Mouse (Mus musculus) erythroblast, embryonic 14.5 days (primary cell): ENCODE results near the gene Rptor. TPM values are rescaled to one million over a fixed set of nuclear protein-coding genes. Genes with fewer than 3 reads are reported as not detected.

Experiments used
- H3K27me3 ChIP-seq: 2 replicates; pipeline ENCODE4 v1.6.1; 2012; ENCODE audit warnings: inconsistent platforms; ENCODE audit not compliant: control insufficient read depth
- H3K36me3 ChIP-seq: 2 replicates; pipeline ENCODE4 v1.6.1; 2012; ENCODE audit warnings: mild to moderate bottlenecking, inconsistent platforms; ENCODE audit not compliant: control insufficient read depth
- H3K4me1 ChIP-seq: 2 replicates; pipeline ENCODE4 v1.6.1; 2012; ENCODE audit warnings: inconsistent platforms; ENCODE audit not compliant: control insufficient read depth
- H3K4me3 ChIP-seq: replicated peaks from 2 replicates; pipeline ENCODE3; 2012; ENCODE audit warnings: moderate library complexity, mild to moderate bottlenecking, inconsistent platforms
- H3K9me3 ChIP-seq: 2 replicates; pipeline ENCODE4 v1.6.1; 2012; ENCODE audit warnings: low read length, inconsistent platforms, mixed read lengths; ENCODE audit not compliant: control insufficient read depth
- GATA1 ChIP-seq: IDR thresholded peaks from 2 replicates; pipeline ENCODE4 v1.6.1; 2012; ENCODE audit warnings: low read length, inconsistent platforms, mixed read lengths
- TAL1 ChIP-seq: IDR thresholded peaks from 3 replicates; pipeline ENCODE4 v1.6.1; 2012; ENCODE audit warnings: low read length, inconsistent platforms, mixed read lengths
- polyA plus RNA-seq: library from polyadenylated mRNA; stranded (reverse); fragments of >175 nt; gene quantifications from 2 replicates; pipeline ENCODE4 v1.2.3, GENCODE M21; 2012

Gene Rptor
- polyA plus RNA-seq, 1 experiment, result 1.5 TPM

DNA sequence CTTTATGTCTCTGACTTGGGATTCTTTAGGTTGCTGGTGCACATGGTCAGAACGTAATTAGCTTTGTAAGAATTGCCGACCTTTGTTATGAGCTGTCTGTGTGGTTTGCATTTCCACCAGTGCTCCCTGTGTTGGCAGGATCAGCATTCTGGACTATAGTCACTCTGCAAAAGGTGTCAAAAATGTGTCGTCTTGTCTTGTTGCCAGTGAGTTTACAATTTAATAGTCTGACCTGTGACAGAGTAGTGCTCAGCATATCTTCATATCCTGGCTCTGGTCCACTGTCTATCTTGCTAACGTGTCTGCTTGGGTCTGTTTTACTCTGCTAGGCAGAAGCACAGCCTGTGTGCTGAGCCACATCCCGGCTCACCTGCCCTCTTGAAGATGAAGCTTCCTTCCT, 128.7 kb downstream of the Rptor start:
- Histone ChIP-seq H3K4me1 (peaks cover 10% of the 10 kb centered on the region), H3K4me3 (no peak overlapping the region), H3K27me3 (no peaks in the 10 kb centered on the region), H3K9me3 (no peaks in the 10 kb centered on the region), H3K36me3 (peaks cover 34% of the 10 kb centered on the region)
- TF ChIP-seq TAL1 (no peak), GATA1 (no peak)

DNA sequence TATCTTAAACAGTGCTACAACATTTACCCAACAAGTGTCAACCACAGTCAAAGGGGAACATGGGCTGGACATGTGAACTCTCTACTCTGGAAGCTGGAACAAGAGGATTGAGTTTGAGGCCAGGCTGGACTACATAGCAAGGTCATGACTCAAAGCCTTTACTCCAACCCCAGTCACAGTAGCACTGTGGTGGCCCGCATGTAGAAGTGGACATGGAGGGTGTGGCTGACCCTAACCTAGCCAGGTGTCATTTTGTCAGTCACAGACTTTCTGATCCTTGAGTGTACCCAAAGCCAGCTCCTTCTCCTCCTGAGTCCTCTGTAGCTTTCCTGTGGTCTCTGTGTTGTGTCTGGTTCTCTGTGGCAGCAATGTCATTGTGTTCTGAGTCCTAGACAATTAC, 129.7 kb downstream of the Rptor start:
- Histone ChIP-seq H3K36me3 (peaks cover 29% of the 10 kb centered on the region), H3K27me3 (no peaks in the 10 kb centered on the region), H3K9me3 (no peaks in the 10 kb centered on the region), H3K4me3 (no peak overlapping the region), H3K4me1 (peaks cover 10% of the 10 kb centered on the region)
- TF ChIP-seq TAL1, result no peak
- no peak for TF ChIP-seq GATA1

GRCm38 (mm10) chr11:119732961-119733656, 130.4 kb downstream of the Rptor start:
- H3K4me1 ChIP-seq, result peaks cover 10% of the 10 kb centered on the region
- no peaks in the 10 kb centered on the region for H3K9me3 ChIP-seq
- H3K4me3 ChIP-seq, result no peak overlapping the region
- no peak for TF ChIP-seq TAL1
- no peak for TF ChIP-seq GATA1
- H3K27me3 ChIP-seq, result no peaks in the 10 kb centered on the region
- H3K36me3 ChIP-seq, result peaks cover 28% of the 10 kb centered on the region

- H3K4me3 ChIP-seq, result no peak overlapping the region
- peaks cover 27% of the 10 kb centered on the region for H3K36me3 ChIP-seq
- no peaks in the 10 kb centered on the region for H3K9me3 ChIP-seq
- TF ChIP-seq TAL1 (no peak), GATA1 (no peak)
- H3K27me3 ChIP-seq, result no peaks in the 10 kb centered on the region
- H3K4me1 ChIP-seq, result peaks cover 10% of the 10 kb centered on the region
These were observed 130.9 kb downstream of the Rptor start for GRCm38 (mm10) chr11:119733657-119733990.

- peaks cover 30% of the 10 kb centered on the region for H3K36me3 ChIP-seq
- H3K4me1 ChIP-seq, result peaks cover 10% of the 10 kb centered on the region
- TF ChIP-seq TAL1 (no peak), GATA1 (no peak)
- no peaks in the 10 kb centered on the region for H3K9me3 ChIP-seq
- H3K27me3 ChIP-seq, result no peaks in the 10 kb centered on the region
- no peak overlapping the region for H3K4me3 ChIP-seq
These were observed 132.4 kb downstream of the Rptor start for GRCm38 (mm10) chr11:119735152-119735551.

DNA sequence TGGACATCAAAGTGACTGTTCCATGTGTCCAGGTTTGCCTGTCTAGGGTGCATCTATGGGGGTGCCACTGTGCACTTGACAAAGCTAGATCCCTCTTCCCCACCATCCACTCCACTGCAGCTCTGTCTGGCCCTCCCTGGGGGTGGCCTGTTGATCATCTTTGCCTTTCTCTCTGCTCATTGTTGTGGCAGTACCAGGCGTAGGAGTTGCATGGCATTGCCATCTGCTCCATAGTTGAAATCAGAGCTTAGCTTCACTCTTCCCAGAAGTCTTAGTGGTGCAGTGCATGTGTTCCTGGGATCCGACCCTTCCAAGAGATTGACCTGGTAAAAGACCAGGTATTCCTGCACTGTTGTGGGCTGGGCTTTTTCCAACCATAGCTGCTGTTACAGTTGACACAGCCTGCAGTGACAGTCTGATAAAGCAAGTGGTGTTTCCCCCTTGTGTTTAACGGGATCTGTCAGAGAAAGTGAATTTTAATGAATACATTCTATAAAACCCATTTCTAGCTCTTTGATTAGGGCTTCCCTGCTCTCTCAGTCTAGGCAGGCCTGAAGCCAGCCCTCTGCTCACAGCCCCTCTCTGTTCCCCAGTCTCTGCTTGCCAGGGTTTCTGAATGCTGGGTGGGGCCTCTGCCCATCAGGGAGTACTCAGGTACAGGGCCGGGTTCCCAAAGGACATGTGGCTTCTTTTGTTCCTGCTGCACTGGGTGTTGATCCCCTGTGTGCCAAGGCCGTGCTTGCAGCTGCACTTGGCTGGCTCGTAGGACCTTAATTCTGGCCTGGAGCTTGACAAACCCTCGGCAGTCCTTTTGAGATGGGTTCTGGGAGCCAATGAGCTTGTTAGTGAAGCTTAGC, 136.5 kb downstream of the Rptor start:
- H3K27me3 ChIP-seq, result no peaks in the 10 kb centered on the region
- no peaks in the 10 kb centered on the region for H3K9me3 ChIP-seq
- no peak for TF ChIP-seq TAL1
- TF ChIP-seq GATA1, result no peak
- H3K4me1 ChIP-seq, result peaks cover 4% of the 10 kb centered on the region
- no peak overlapping the region for H3K4me3 ChIP-seq
- peaks cover 26% of the 10 kb centered on the region for H3K36me3 ChIP-seq

- Histone ChIP-seq H3K4me3 (no peak overlapping the region), H3K27me3 (no peaks in the 10 kb centered on the region), H3K36me3 (peaks cover 34% of the 10 kb centered on the region), H3K9me3 (no peaks in the 10 kb centered on the region), H3K4me1 (peaks cover 4% of the 10 kb centered on the region)
- TF ChIP-seq GATA1 (no peak), TAL1 (no peak)
These were observed 138.7 kb downstream of the Rptor start for GRCm38 (mm10) chr11:119741401-119741800.

DNA sequence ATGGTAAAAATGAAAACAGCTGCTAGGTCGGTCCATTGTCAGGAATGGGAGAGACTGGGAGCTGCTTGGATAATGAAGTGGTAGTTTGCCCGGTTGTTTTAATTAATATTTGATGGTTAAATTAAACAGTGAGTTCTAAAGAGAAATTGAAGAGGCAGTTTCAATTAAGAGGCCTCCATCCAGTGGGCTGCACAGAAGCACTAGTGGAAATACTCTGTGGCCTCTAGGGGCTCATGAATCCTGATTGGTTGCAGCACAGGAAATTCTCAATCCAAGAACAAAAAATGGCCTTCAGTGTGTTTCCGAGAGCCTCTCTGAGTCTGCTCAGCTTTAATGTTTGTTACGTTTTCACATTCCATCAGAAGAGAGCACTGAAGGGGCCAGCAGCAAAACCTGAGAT, 141.7 kb downstream of the Rptor start:
- Histone ChIP-seq H3K27me3 (no peaks in the 10 kb centered on the region), H3K4me3 (no peak overlapping the region), H3K9me3 (no peaks in the 10 kb centered on the region), H3K4me1 (peaks cover 18% of the 10 kb centered on the region), H3K36me3 (peaks cover 41% of the 10 kb centered on the region)
- TF ChIP-seq GATA1, result no peak
- TF ChIP-seq TAL1, result no peak

DNA sequence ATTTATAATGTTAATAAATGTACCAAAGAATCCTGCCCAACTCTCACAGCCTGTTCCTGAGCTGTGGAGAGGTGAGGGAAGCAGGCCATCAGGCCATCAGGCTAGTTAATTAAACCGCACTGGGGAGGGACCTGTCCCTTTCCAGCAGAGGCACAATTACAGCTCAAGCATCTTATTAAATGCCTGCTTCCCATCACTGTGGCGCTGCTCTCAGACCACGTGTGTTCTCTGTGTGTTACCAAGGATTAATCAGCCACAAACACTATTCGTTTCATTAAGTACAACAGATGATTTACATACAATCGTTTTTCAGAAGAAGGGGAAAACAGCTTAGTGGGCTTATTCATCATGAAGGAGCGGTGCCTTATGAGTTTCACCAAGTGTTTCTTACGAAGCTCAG, 142.6 kb downstream of the Rptor start:
- TF ChIP-seq GATA1, result no peak
- no peak for TF ChIP-seq TAL1
- Histone ChIP-seq H3K4me3 (no peak overlapping the region), H3K9me3 (no peaks in the 10 kb centered on the region), H3K27me3 (no peaks in the 10 kb centered on the region), H3K4me1 (peaks cover 18% of the 10 kb centered on the region), H3K36me3 (peaks cover 39% of the 10 kb centered on the region)
